Mouse (Mus musculus) heart, adult 2 months (tissue): ENCODE results near the gene Aanat. TPM values are rescaled to one million over a fixed set of nuclear protein-coding genes. Genes with fewer than 3 reads are reported as not detected.

Source experiments
- DNase-seq, 2 experiments: peaks; one replicate each; pipeline ENCODE4 v3.0.0; 2021
- H3K27ac ChIP-seq: fragments of 200-600 bp; 2 replicates; pipeline ENCODE4 v1.8.1; 2022
- H3K27me3 ChIP-seq: fragments of 200-500 bp; 2 replicates; pipeline ENCODE4 v1.6.1; 2012; ENCODE audit warnings: mild to moderate bottlenecking, low read length, inconsistent platforms, mixed read lengths; ENCODE audit not compliant: control insufficient read depth, insufficient read depth
- H3K36me3 ChIP-seq: fragments of 200-500 bp; 2 replicates; pipeline ENCODE4 v1.6.1; 2012; ENCODE audit warnings: low read length, inconsistent platforms; ENCODE audit not compliant: control insufficient read depth, insufficient read depth
- H3K4me1 ChIP-seq: fragments of 200-500 bp; 2 replicates; pipeline ENCODE4 v1.6.1; 2011; ENCODE audit warnings: low read length; ENCODE audit not compliant: control insufficient read depth, insufficient read depth
- H3K4me3 ChIP-seq: fragments of 200-600 bp; 2 replicates; pipeline ENCODE4 v1.8.1; 2022
- H3K79me2 ChIP-seq: fragments of 200-500 bp; replicated peaks from 2 replicates; pipeline ENCODE4 v1.6.1; 2012; ENCODE audit warnings: mild to moderate bottlenecking, inconsistent platforms, low read length, moderate library complexity, mixed read lengths; ENCODE audit not compliant: control insufficient read depth, insufficient read depth
- H3K9ac ChIP-seq: fragments of 200-500 bp; 2 replicates; pipeline ENCODE4 v1.6.1; 2012; ENCODE audit warnings: low read depth, mild to moderate bottlenecking, control low read depth, inconsistent platforms, low read length, mixed read lengths
- CTCF ChIP-seq: fragments of 200-600 bp; IDR thresholded peaks from 2 replicates; pipeline ENCODE4 v1.8.1; 2022; ENCODE audit warnings: antibody characterized with exemption, mild to moderate bottlenecking, moderate library complexity
- EP300 ChIP-seq: fragments of 200-500 bp; IDR thresholded peaks from 2 replicates; pipeline ENCODE4 v1.6.1; 2011; ENCODE audit warnings: low read depth, low read length, control low read depth; ENCODE audit not compliant: insufficient read depth
- POLR2A ChIP-seq: fragments of 200-500 bp; IDR thresholded peaks from 2 replicates; pipeline ENCODE4 v1.6.1; 2011; ENCODE audit warnings: mild to moderate bottlenecking, low read depth, low read length, control low read depth; ENCODE audit not compliant: insufficient read depth
- WGBS: fragments of 180-500 bp; shearing (Covaris S2); methylation state at CpG from one replicate; pipeline ENCODE4 v1.1.7; 2018; 5-methylcytosine and 5-hydroxymethylcytosine counted together
- intact Hi-C: fragments of 180-260 bp; cut with DNase I; formaldehyde crosslinking; loops from one replicate; pipeline ENCODE4 v1.15.1; 2025
- polyA plus RNA-seq: library from polyadenylated mRNA; depleted of rRNA; stranded (reverse); fragments of >200 nt; gene quantifications from 2 replicates; pipeline ENCODE4 v1.2.3, GENCODE M21; 2012
- total RNA-seq, 2 experiments: library from RNA; stranded (reverse); gene quantifications; 2 replicates each; pipeline ENCODE4 v1.2.3; 2021

The Aanat gene
- total and polyA plus RNA-seq, 3 experiments: not detected

- no peaks in the 10 kb centered on the region for H3K27me3 ChIP-seq
- H3K79me2 ChIP-seq: peaks cover 6% of the 10 kb centered on the region
- intact Hi-C loops: no loop called here
- peaks cover 57% of the 10 kb centered on the region for H3K4me1 ChIP-seq
- peak overlapping the region; percentile 28 for H3K9ac ChIP-seq
- TF ChIP-seq EP300: no peak
- TF ChIP-seq CTCF: no peak; the same call in 1 of the 2 replicates
- TF ChIP-seq POLR2A: no peak
- 54% methylated on average over 10 of the region's 10 CpGs for WGBS
- peak overlapping the region; percentile 90 for H3K27ac ChIP-seq
- peaks cover 2% of the 10 kb centered on the region; the same call in 1 of the 2 replicates for H3K36me3 ChIP-seq
- DNase-seq: peak; percentile 44 to 47
- H3K4me3 ChIP-seq: peak overlapping the region; percentile 18; the same call in 1 of the 2 replicates
Observed at GRCm38 (mm10) chr11:116616438-116617118, 30.3 kb downstream of the Aanat start.

GRCm38 (mm10) chr11:116617641-116618040 lies 31.4 kb downstream of the Aanat start:
- no peak overlapping the region for H3K4me3 ChIP-seq
- H3K27me3 ChIP-seq: no peaks in the 10 kb centered on the region
- intact Hi-C loops: no loop called here
- TF ChIP-seq EP300: no peak
- WGBS: 65% methylated on average over 7 of the region's 7 CpGs
- H3K9ac ChIP-seq: no peak overlapping the region
- H3K36me3 ChIP-seq: peaks cover 2% of the 10 kb centered on the region; the same call in 1 of the 2 replicates
- peaks cover 65% of the 10 kb centered on the region for H3K4me1 ChIP-seq
- peak; percentile 50 to 54 for DNase-seq
- peaks cover 6% of the 10 kb centered on the region for H3K79me2 ChIP-seq
- H3K27ac ChIP-seq: peak overlapping the region; percentile 36

- Histone ChIP-seq H3K79me2 (peaks cover 8% of the 10 kb centered on the region), H3K4me3 (no peak overlapping the region), H3K9ac (no peak overlapping the region), H3K27me3 (no peaks in the 10 kb centered on the region), H3K27ac (peak overlapping the region; percentile 27; the same call in 1 of the 2 replicates), H3K4me1 (peaks cover 68% of the 10 kb centered on the region), H3K36me3 (peaks cover 2% of the 10 kb centered on the region; the same call in 1 of the 2 replicates)
- intact Hi-C loops: no loop called here
- WGBS: 87% methylated on average over 7 of the region's 7 CpGs
- TF ChIP-seq EP300: no peak
- TF ChIP-seq POLR2A: no peak
- no peak for TF ChIP-seq CTCF
- no peak for DNase-seq
Observed at GRCm38 (mm10) chr11:116618666-116619065, 32.4 kb downstream of the Aanat start.

- H3K27ac ChIP-seq: peak overlapping the region; percentile 27; the same call in 1 of the 2 replicates
- peaks cover 8% of the 10 kb centered on the region for H3K79me2 ChIP-seq
- DNase-seq: peak; percentile 53 to 56
- H3K4me1 ChIP-seq: peaks cover 68% of the 10 kb centered on the region
- no peaks in the 10 kb centered on the region for H3K27me3 ChIP-seq
- peaks cover 2% of the 10 kb centered on the region; the same call in 1 of the 2 replicates for H3K36me3 ChIP-seq
- no peak overlapping the region for H3K9ac ChIP-seq
- 73% methylated on average over 7 of the region's 7 CpGs for WGBS
- no peak for TF ChIP-seq POLR2A
- TF ChIP-seq EP300: no peak
- no peak for TF ChIP-seq CTCF
- intact Hi-C loops: no loop called here
- H3K4me3 ChIP-seq: no peak overlapping the region
Observed at GRCm38 (mm10) chr11:116619156-116619555, 32.9 kb downstream of the Aanat start.

GRCm38 (mm10) chr11:116619561-116619960 lies 33.3 kb downstream of the Aanat start:
- Histone ChIP-seq H3K27me3 (no peaks in the 10 kb centered on the region), H3K36me3 (peaks cover 2% of the 10 kb centered on the region; the same call in 1 of the 2 replicates), H3K79me2 (peaks cover 8% of the 10 kb centered on the region), H3K27ac (peak overlapping the region; percentile 96; the same call in 1 of the 2 replicates), H3K9ac (no peak overlapping the region), H3K4me1 (peaks cover 69% of the 10 kb centered on the region), H3K4me3 (no peak overlapping the region)
- 60% methylated on average over 8 of the region's 8 CpGs for WGBS
- no peak for DNase-seq
- TF ChIP-seq POLR2A (no peak), EP300 (no peak), CTCF (no peak)
- intact Hi-C loops: no loop called here

- WGBS: 30% methylated on average over 9 of the region's 9 CpGs
- intact Hi-C loops: no loop called here
- TF ChIP-seq CTCF (no peak), POLR2A (no peak), EP300 (no peak)
- Histone ChIP-seq H3K27ac (peak overlapping the region; percentile 96), H3K79me2 (peaks cover 8% of the 10 kb centered on the region), H3K27me3 (no peaks in the 10 kb centered on the region), H3K4me1 (peaks cover 65% of the 10 kb centered on the region), H3K9ac (no peak overlapping the region), H3K4me3 (peak overlapping the region; percentile 1; the same call in 1 of the 2 replicates), H3K36me3 (peaks cover 2% of the 10 kb centered on the region; the same call in 1 of the 2 replicates)
- DNase-seq: no peak
Observed at GRCm38 (mm10) chr11:116620073-116620472, 33.8 kb downstream of the Aanat start.
